Mouse (Mus musculus): ENCODE data around the gene Sys1. TPM values are rescaled to one million over a fixed set of nuclear protein-coding genes. Genes with fewer than 3 reads are reported as not detected.
A peak's percentile ranks its signal among the peaks of the same experiment; 100 is the strongest.

Sys1 gene
- polyA plus RNA-seq, 1 experiment from 2014 or later, result 86.6 TPM

- Histone ChIP-seq H3K4me1 (ENCODE audit: control insufficient read depth, insufficient read depth, low read length) (no peaks in the 10 kb centered on the region), H3K9ac (ENCODE audit: low read length) (no peak within 1 kb of the TSS), H3K27me3 (replicated peaks; ENCODE audit: control insufficient read depth, insufficient read depth, low read length) (no peaks in the 10 kb centered on the region), H3K9me3 (replicated peaks; ENCODE audit: control insufficient read depth, low read length) (no peaks in the 10 kb centered on the region), H3K27ac (ENCODE audit: low read depth, low read length) (no peak within 1 kb of the TSS), H3K36me3 (ENCODE audit: control insufficient read depth, insufficient read depth, low read length) (peaks cover 33% of the 10 kb centered on the region; the same call in 1 of the 2 replicates), H3K4me3 (ENCODE audit: low read depth, low read length) (no peak within 1 kb of the TSS), H3K4me2 (ENCODE audit: low read length) (no peak within 1 kb of the TSS)
- ATAC-seq (no peak), DNase-seq (ENCODE audit: low spot score) (no peak)
- WGBS, result 88% methylated on average over 6 of the region's 6 CpGs
These were observed 16.9 kb downstream of the Sys1 start, which contains the start of gene Trp53tg5 for GRCm38 (mm10) chr2:164473624-164474023. Gene Trp53tg5, minus strand, starts transcription at chr2:164473724.

GRCm38 (mm10) chr2:164485681-164486257 lies 29.0 kb downstream of the Sys1 start, which contains the start of gene Dbndd2:
Gene Dbndd2, plus strand, starts transcription at chr2:164486106.
- H3K9me3 ChIP-seq (replicated peaks; ENCODE audit: control insufficient read depth, low read length), result no peaks in the 10 kb centered on the region
- peaks cover 26% of the 10 kb centered on the region for H3K27me3 ChIP-seq (replicated peaks; ENCODE audit: control insufficient read depth, insufficient read depth, low read length)
- H3K4me3 ChIP-seq (ENCODE audit: low read depth, low read length), result peak within 1 kb of the TSS; percentile 65
- under 1% methylated on average over 26 of the region's 26 CpGs for WGBS
- peaks cover 8% of the 10 kb centered on the region for H3K36me3 ChIP-seq (ENCODE audit: control insufficient read depth, insufficient read depth, low read length)
- H3K4me2 ChIP-seq (ENCODE audit: low read length), result peak within 1 kb of the TSS; percentile 99
- peaks cover 8% of the 10 kb centered on the region for H3K4me1 ChIP-seq (ENCODE audit: control insufficient read depth, insufficient read depth, low read length)
- peak; percentile 66 for ATAC-seq
- peak; percentile 4 for DNase-seq (ENCODE audit: low spot score)
- no peak within 1 kb of the TSS for H3K27ac ChIP-seq (ENCODE audit: low read depth, low read length)
- peak within 1 kb of the TSS; percentile 71 for H3K9ac ChIP-seq (ENCODE audit: low read length)

GRCm38 (mm10) chr2:164486258-164487114 lies 29.7 kb downstream of the Sys1 start:
- peak overlapping the region; percentile 71 for H3K9ac ChIP-seq (ENCODE audit: low read length)
- peaks cover 8% of the 10 kb centered on the region for H3K4me1 ChIP-seq (ENCODE audit: control insufficient read depth, insufficient read depth, low read length)
- under 1% methylated on average over 62 of the region's 90 CpGs for WGBS
- no peak overlapping the region for H3K27ac ChIP-seq (ENCODE audit: low read depth, low read length)
- ATAC-seq (peak; percentile 63), DNase-seq (ENCODE audit: low spot score) (peak; percentile 52)
- peak overlapping the region; percentile 65 for H3K4me3 ChIP-seq (ENCODE audit: low read depth, low read length)
- H3K9me3 ChIP-seq (replicated peaks; ENCODE audit: control insufficient read depth, low read length), result no peaks in the 10 kb centered on the region
- H3K4me2 ChIP-seq (ENCODE audit: low read length), result peak overlapping the region; percentile 99
- H3K36me3 ChIP-seq (ENCODE audit: control insufficient read depth, insufficient read depth, low read length), result peaks cover 8% of the 10 kb centered on the region
- H3K27me3 ChIP-seq (replicated peaks; ENCODE audit: control insufficient read depth, insufficient read depth, low read length), result peaks cover 26% of the 10 kb centered on the region

- WGBS, result 12% methylated on average over 11 of the region's 11 CpGs
- peaks cover 26% of the 10 kb centered on the region for H3K27me3 ChIP-seq (replicated peaks; ENCODE audit: control insufficient read depth, insufficient read depth, low read length)
These were observed 30.4 kb downstream of the Sys1 start for GRCm38 (mm10) chr2:164487115-164487527.

GRCm38 (mm10) chr2:164487812-164488211 lies 31.0 kb downstream of the Sys1 start:
- H3K4me1 ChIP-seq (ENCODE audit: control insufficient read depth, insufficient read depth, low read length), result peaks cover 8% of the 10 kb centered on the region
- H3K36me3 ChIP-seq (ENCODE audit: control insufficient read depth, insufficient read depth, low read length), result peaks cover 8% of the 10 kb centered on the region
- H3K27me3 ChIP-seq (replicated peaks; ENCODE audit: control insufficient read depth, insufficient read depth, low read length), result peaks cover 26% of the 10 kb centered on the region
- no peak overlapping the region for H3K9ac ChIP-seq (ENCODE audit: low read length)
- ATAC-seq, result no peak
- WGBS, result 55% methylated on average over 9 of the region's 9 CpGs
- DNase-seq (ENCODE audit: low spot score), result no peak
- H3K27ac ChIP-seq (ENCODE audit: low read depth, low read length), result no peak overlapping the region
- H3K4me3 ChIP-seq (ENCODE audit: low read depth, low read length), result no peak overlapping the region
- no peaks in the 10 kb centered on the region for H3K9me3 ChIP-seq (replicated peaks; ENCODE audit: control insufficient read depth, low read length)
- no peak overlapping the region for H3K4me2 ChIP-seq (ENCODE audit: low read length)

More at GRCm38 (mm10) chr2:164487115-164487527, 30.4 kb downstream of the Sys1 start:
- peaks cover 8% of the 10 kb centered on the region for H3K4me1 ChIP-seq (ENCODE audit: control insufficient read depth, insufficient read depth, low read length)
- no peaks in the 10 kb centered on the region for H3K9me3 ChIP-seq (replicated peaks; ENCODE audit: control insufficient read depth, low read length)
- H3K27ac ChIP-seq (ENCODE audit: low read depth, low read length), result no peak overlapping the region
- peak overlapping the region; percentile 71 for H3K9ac ChIP-seq (ENCODE audit: low read length)
- peak overlapping the region; percentile 99 for H3K4me2 ChIP-seq (ENCODE audit: low read length)
- H3K36me3 ChIP-seq (ENCODE audit: control insufficient read depth, insufficient read depth, low read length), result peaks cover 8% of the 10 kb centered on the region
- no peak for DNase-seq (ENCODE audit: low spot score)
- H3K4me3 ChIP-seq (ENCODE audit: low read depth, low read length), result peak overlapping the region; percentile 65
- no peak for ATAC-seq

- H3K27ac ChIP-seq (ENCODE audit: low read depth, low read length), result no peak overlapping the region
- no peak overlapping the region for H3K9ac ChIP-seq (ENCODE audit: low read length)
- H3K9me3 ChIP-seq (replicated peaks; ENCODE audit: control insufficient read depth, low read length), result no peaks in the 10 kb centered on the region
- 53% methylated on average over 2 of the region's 2 CpGs for WGBS
- no peak overlapping the region for H3K4me2 ChIP-seq (ENCODE audit: low read length)
- ATAC-seq (no peak), DNase-seq (ENCODE audit: low spot score) (no peak)
- no peak overlapping the region for H3K4me3 ChIP-seq (ENCODE audit: low read depth, low read length)
- peaks cover 13% of the 10 kb centered on the region for H3K4me1 ChIP-seq (ENCODE audit: control insufficient read depth, insufficient read depth, low read length)
- no peaks in the 10 kb centered on the region for H3K27me3 ChIP-seq (replicated peaks; ENCODE audit: control insufficient read depth, insufficient read depth, low read length)
- peaks cover 8% of the 10 kb centered on the region for H3K36me3 ChIP-seq (ENCODE audit: control insufficient read depth, insufficient read depth, low read length)
These were observed 37.4 kb downstream of the Sys1 start for GRCm38 (mm10) chr2:164494126-164494525.

- Histone ChIP-seq H3K4me1 (ENCODE audit: control insufficient read depth, insufficient read depth, low read length) (peaks cover 13% of the 10 kb centered on the region), H3K36me3 (ENCODE audit: control insufficient read depth, insufficient read depth, low read length) (peaks cover 16% of the 10 kb centered on the region), H3K9me3 (replicated peaks; ENCODE audit: control insufficient read depth, low read length) (no peaks in the 10 kb centered on the region), H3K4me3 (ENCODE audit: low read depth, low read length) (0 out of 2 replicates have a peak overlapping the region, but pooled peaks have one; percentile 84), H3K27me3 (replicated peaks; ENCODE audit: control insufficient read depth, insufficient read depth, low read length) (no peaks in the 10 kb centered on the region), H3K9ac (ENCODE audit: low read length) (no peak overlapping the region), H3K27ac (ENCODE audit: low read depth, low read length) (no peak overlapping the region), H3K4me2 (ENCODE audit: low read length) (peak overlapping the region; percentile 95)
- ATAC-seq (no peak), DNase-seq (ENCODE audit: low spot score) (no peak)
- 55% methylated on average over 1 of the region's 1 CpGs for WGBS
These were observed 39.6 kb downstream of the Sys1 start for GRCm38 (mm10) chr2:164496331-164496730.

- DNase-seq (ENCODE audit: low spot score) (peak; percentile 92), ATAC-seq (peak; percentile 97)
- peak within 1 kb of the TSS; percentile 84 for H3K4me3 ChIP-seq (ENCODE audit: low read depth, low read length)
- H3K27ac ChIP-seq (ENCODE audit: low read depth, low read length), result peak within 1 kb of the TSS; percentile 58; the same call in 1 of the 2 replicates
- H3K4me2 ChIP-seq (ENCODE audit: low read length), result peak within 1 kb of the TSS; percentile 95
- WGBS, result 4% methylated on average over 43 of the region's 43 CpGs
- no peaks in the 10 kb centered on the region for H3K27me3 ChIP-seq (replicated peaks; ENCODE audit: control insufficient read depth, insufficient read depth, low read length)
- H3K36me3 ChIP-seq (ENCODE audit: control insufficient read depth, insufficient read depth, low read length), result peaks cover 23% of the 10 kb centered on the region
- peaks cover 13% of the 10 kb centered on the region for H3K4me1 ChIP-seq (ENCODE audit: control insufficient read depth, insufficient read depth, low read length)
- no peaks in the 10 kb centered on the region for H3K9me3 ChIP-seq (replicated peaks; ENCODE audit: control insufficient read depth, low read length)
- H3K9ac ChIP-seq (ENCODE audit: low read length), result peak within 1 kb of the TSS; percentile 75
These were observed 40.3 kb downstream of the Sys1 start, which contains the start of gene Pigt for GRCm38 (mm10) chr2:164496847-164497690. Gene Pigt, plus strand, starts transcription at chr2:164497520.

Data from forebrain, embryonic 14.5 days (tissue).